ENCODE assay signal across 26 mouse cellular contexts in the genomic region with DNA sequence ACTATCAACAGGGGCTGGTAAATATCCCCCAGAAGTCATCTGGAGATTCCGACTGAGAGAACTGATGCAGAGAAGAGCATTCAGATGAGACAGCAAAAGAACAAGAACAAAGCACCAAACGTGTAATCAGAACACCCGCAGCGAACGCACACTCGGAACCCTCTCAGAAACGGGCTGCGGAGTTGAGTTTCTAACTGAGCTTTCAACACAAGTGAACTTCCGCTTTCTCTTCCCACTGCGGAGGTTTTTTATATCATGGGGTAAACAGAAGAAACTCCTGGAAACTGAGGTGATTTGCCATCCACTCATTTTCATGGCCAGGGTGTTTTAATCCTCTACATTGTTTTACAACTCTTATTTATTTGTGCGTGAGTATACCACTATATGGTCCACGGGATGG. TPM values are rescaled to one million over a fixed set of nuclear protein-coding genes. Genes with fewer than 3 reads are reported as not detected.
"Had no signal": no experiment of that assay in that cellular context is flagged by ENCODE, and none has a peak within 500 bp of the region (broad histone marks: within the 10 kb centered on the region; RNA-seq: fewer than 3 reads in every experiment).

No protein-coding gene starts in this region.

- ATAC-seq: liver, embryonic 12.5 days; liver, postnatal 0 days; lung, postnatal 0 days; midbrain, embryonic 13.5 days; midbrain, embryonic 15.5 days; midbrain, embryonic 16.5 days had no signal

- DNase-seq: left cerebral cortex, postnatal 4 days; liver; liver, embryonic 13.5 days; liver, postnatal 0 days; lung, adult 18-20 months; lung, adult 2 months; lung, embryonic 14.5 days; lung, postnatal 10 days; lung, postnatal 14 days; lung, postnatal 36 days; lung, postnatal 4 days; midbrain, embryonic 14.5 days had no signal

RNA-seq across cellular contexts. Expression of a gene that starts 22.4 kb away (rescaled TPM):
- total RNA-seq: left cerebral cortex, adult 2 months; left cerebral cortex, adult 8-10 months; left cerebral cortex, postnatal 10 days; left cerebral cortex, postnatal 25 days; left cerebral cortex, postnatal 36 days; left cerebral cortex, postnatal 4 days; megakaryocyte progenitor cell, adult 5-6 weeks; megakaryocyte-erythroid progenitor cell, adult 5-6 weeks; midbrain, postnatal 0 days; monocyte, adult 5-6 weeks had no signal

RNA-seq across cellular contexts. Expression of a gene that starts 34.4 kb away (rescaled TPM):
- total RNA-seq: left cerebral cortex, adult 2 months; left cerebral cortex, adult 8-10 months; left cerebral cortex, postnatal 10 days; left cerebral cortex, postnatal 25 days; left cerebral cortex, postnatal 36 days; left cerebral cortex, postnatal 4 days; midbrain, postnatal 0 days; monocyte, adult 5-6 weeks had no signal

RNA-seq across cellular contexts. Expression of a gene that starts 47.4 kb away (rescaled TPM):
- total RNA-seq: left cerebral cortex, adult 8-10 months; left cerebral cortex, postnatal 10 days; left cerebral cortex, postnatal 25 days; left cerebral cortex, postnatal 36 days; left cerebral cortex, postnatal 4 days; midbrain, postnatal 0 days had no signal
